Mouse (Mus musculus) heart, postnatal 10 days (tissue): ENCODE data around the gene B3gat1. TPM values are rescaled to one million over a fixed set of nuclear protein-coding genes. Genes with fewer than 3 reads are reported as not detected.

ENCODE experiments used
- DNase-seq, 2 experiments: peaks; one replicate each; pipeline ENCODE4 v3.0.0; 2021
- intact Hi-C: fragments of 180-260 bp; cut with DNase I; formaldehyde crosslinking; loops from one replicate; pipeline ENCODE4 v1.15.1; 2025
- total RNA-seq, 2 experiments: library from RNA; stranded (reverse); gene quantifications; 2 replicates each; pipeline ENCODE4 v1.2.3; 2021

The B3gat1 gene
- total RNA-seq, 2 experiments from 2014 or later: not detected

GRCm38 (mm10) chr9:26775700-26776099 lies 42.2 kb downstream of the B3gat1 start:
- intact Hi-C loops: loop anchor here (1.0 to 2.0 kb wide), 2 partner anchors 1083 to 1119 kb away; no protein-coding TSS in a partner anchor

GRCm38 (mm10) chr9:26776122-26776902 lies 42.8 kb downstream of the B3gat1 start:
- peak; percentile 59 to 65 for DNase-seq
- intact Hi-C loops: loop anchor here (1.0 to 2.0 kb wide), 2 partner anchors 1084 to 1120 kb away; no protein-coding TSS in a partner anchor

More at GRCm38 (mm10) chr9:26775700-26776099, 42.2 kb downstream of the B3gat1 start:
- DNase-seq: no peak

- intact Hi-C loops: no loop called here
- no peak for DNase-seq
Measured at GRCm38 (mm10) chr9:26778421-26778820, 44.9 kb downstream of the B3gat1 start.

GRCm38 (mm10) chr9:26783414-26783975 lies 50.0 kb downstream of the B3gat1 start:
- no peak for DNase-seq
- intact Hi-C loops: no loop called here

GRCm38 (mm10) chr9:26792829-26793228 lies 59.3 kb downstream of the B3gat1 start:
- no peak for DNase-seq
- intact Hi-C loops: no loop called here

- DNase-seq: no peak
- intact Hi-C loops: no loop called here
Measured at GRCm38 (mm10) chr9:26798205-26798604, 64.7 kb downstream of the B3gat1 start.

GRCm38 (mm10) chr9:26798731-26799130 lies 65.2 kb downstream of the B3gat1 start:
- no peak for DNase-seq
- intact Hi-C loops: no loop called here

GRCm38 (mm10) chr9:26800357-26800756 lies 66.8 kb downstream of the B3gat1 start:
- no peak for DNase-seq
- intact Hi-C loops: no loop called here

GRCm38 (mm10) chr9:26804321-26804720 lies 70.8 kb downstream of the B3gat1 start:
- peak in 1 of 2 experiments; percentile 6 for DNase-seq
- intact Hi-C loops: no loop called here

- DNase-seq: peak; percentile 87 to 88
- intact Hi-C loops: no loop called here
Measured at GRCm38 (mm10) chr9:26805935-26806666, 72.6 kb downstream of the B3gat1 start, which contains the start of gene Glb1l2. Glb1l2 (minus strand) TSS chr9:26806468.

- DNase-seq: no peak
- intact Hi-C loops: no loop called here
Measured at GRCm38 (mm10) chr9:26808735-26809134, 75.2 kb downstream of the B3gat1 start.

Other genes with a start within 250 kb of the B3gat1 start
- gene Glb1l2, start 72.7 kb downstream of the B3gat1 start, total RNA-seq: 1 to 10 TPM in 1 of 2 experiments, under 1 TPM in 1; 0.67 to 1.9 TPM
- gene Glb1l3, start 127.2 kb downstream of the B3gat1 start, total RNA-seq: not detected
- not detected for gene Gm1110, start 189.4 kb downstream of the B3gat1 start, total RNA-seq